Mouse (Mus musculus) inflammation-experienced regulatory T-cells, adult 6 months (primary cell): ENCODE results near the gene Slc7a4. TPM values are rescaled to one million over a fixed set of nuclear protein-coding genes. Genes with fewer than 3 reads are reported as not detected.

Source experiments
- polyA plus RNA-seq, 3 experiments: library from polyadenylated mRNA; unstranded; fragments of 100-300 nt; shearing (Covaris generic); gene quantifications; one replicate each; pipeline ENCODE4 v1.2.1; 2017

The Slc7a4 gene
- polyA plus RNA-seq, 3 experiments from 2014 or later = 0.21 to 5.3 (median 1.9) TPM

Other genes with a start within 250 kb of the Slc7a4 start
- 10 to 100 TPM in 2 of 3 experiments, 1 to 10 TPM in 1; 9.0 to 16.6 (median 11.6) TPM for gene Snap29, start 177.2 kb downstream of the Slc7a4 start, polyA plus RNA-seq
- gene Pi4ka, start 176.9 kb downstream of the Slc7a4 start, polyA plus RNA-seq = 10 to 100 TPM; 45.7 to 57.2 (median 55.3) TPM
- gene Crkl, start 131.2 kb downstream of the Slc7a4 start, polyA plus RNA-seq = 10 to 100 TPM; 18.5 to 26.2 (median 19.8) TPM
- not detected for gene Aifm3, start 93.6 kb downstream of the Slc7a4 start, polyA plus RNA-seq
- gene Lztr1, start 74.5 kb downstream of the Slc7a4 start, polyA plus RNA-seq = 10 to 100 TPM; 41.0 to 66.9 (median 51.0) TPM
- gene Thap7, start 52.1 kb downstream of the Slc7a4 start, polyA plus RNA-seq = 10 to 100 TPM; 58.2 to 74.8 (median 67.4) TPM
- under 1 TPM in 1 of 3 experiments, not detected in 2; 0.27 TPM for gene Lrrc74b, start 22.0 kb downstream of the Slc7a4 start, polyA plus RNA-seq
- gene P2rx6, start 21.3 kb downstream of the Slc7a4 start, polyA plus RNA-seq = not detected
- 10 to 100 TPM; 14.0 to 26.8 (median 17.8) TPM for gene Smpd4, start 36.1 kb upstream of the Slc7a4 start, polyA plus RNA-seq
- 1 to 10 TPM in 1 of 3 experiments, under 1 TPM in 1, not detected in 1; 0.74 to 1.1 TPM for gene Ccdc74a, start 63.3 kb upstream of the Slc7a4 start, polyA plus RNA-seq
- gene Med15, start 149.7 kb upstream of the Slc7a4 start, polyA plus RNA-seq = 100 to 1,000 TPM in 1 of 3 experiments, 10 to 100 TPM in 2; 69.3 to 109 (median 71.8) TPM
- 10 to 100 TPM; 11.8 to 28.7 (median 13.4) TPM for gene Klhl22, start 176.4 kb upstream of the Slc7a4 start, polyA plus RNA-seq
- gene Scarf2, start 214.1 kb upstream of the Slc7a4 start, polyA plus RNA-seq = not detected
- gene B830017H08Rik, start 249.9 kb upstream of the Slc7a4 start, polyA plus RNA-seq = not detected